Mouse (Mus musculus): ENCODE results near the gene Mob1a. TPM values are rescaled to one million over a fixed set of nuclear protein-coding genes. Genes with fewer than 3 reads are reported as not detected.

The Mob1a gene
- total RNA-seq, 4 experiments from 2014 or later: 66.9 to 77.3 (median 71.4) TPM

DNA sequence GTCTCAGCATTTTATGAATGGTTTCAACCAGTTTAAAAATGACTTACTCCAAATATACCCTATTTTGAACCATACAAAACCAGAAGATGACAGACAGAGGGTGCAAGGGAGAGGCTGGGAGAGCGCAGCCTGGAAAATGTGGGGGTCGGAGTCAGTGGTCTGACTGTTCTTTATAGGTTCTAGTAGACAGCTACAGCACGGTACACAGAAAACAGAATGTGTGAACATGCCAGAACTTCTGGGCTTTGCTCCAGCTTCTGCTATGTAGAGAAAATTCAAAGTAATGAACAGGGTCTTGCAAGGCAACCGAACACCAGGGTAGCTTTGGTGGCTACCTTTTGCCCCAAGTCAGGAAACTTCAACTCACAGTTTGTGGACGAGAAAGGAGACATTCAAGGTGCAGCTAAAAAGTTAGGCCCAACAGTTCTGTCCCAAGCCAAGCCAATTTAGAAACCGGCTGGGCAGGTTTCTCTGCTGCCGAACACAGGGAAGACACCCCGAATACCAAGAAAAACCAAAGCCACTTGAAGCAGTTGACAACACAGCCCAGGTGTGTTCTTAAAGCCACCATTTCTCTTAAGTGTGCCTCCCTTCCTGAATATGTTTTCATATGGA is 66.5 kb downstream of the Mob1a start:
- no peak for DNase-seq

Other genes starting within 250 kb of the Mob1a start
- 10 to 100 TPM; 50.4 to 79.1 (median 66.0) TPM for gene Pcgf1, start 248.1 kb upstream of the Mob1a start, total RNA-seq (2022)
- 10 to 100 TPM; 16.7 to 24.9 (median 19.6) TPM for gene Lbx2, start 239.6 kb upstream of the Mob1a start, total RNA-seq (2022)
- gene Ccdc142, start 224.4 kb upstream of the Mob1a start, total RNA-seq (2022): 10 to 100 TPM in 2 of 4 experiments, 1 to 10 TPM in 2; 5.3 to 14.2 (median 9.7) TPM
- 10 to 100 TPM in 2 of 4 experiments, 1 to 10 TPM in 2; 5.9 to 14.3 (median 10.1) TPM for gene Gm42688, start 224.4 kb upstream of the Mob1a start, total RNA-seq (2022)
- 100 to 1,000 TPM in 1 of 4 experiments, 10 to 100 TPM in 3; 81.6 to 113 (median 89.5) TPM for gene Mrpl53, start 217.0 kb upstream of the Mob1a start, total RNA-seq (2022)
- gene Mogs, start 210.5 kb upstream of the Mob1a start, total RNA-seq (2022): 10 to 100 TPM; 45.9 to 91.9 (median 62.8) TPM
- gene Wbp1, start 204.5 kb upstream of the Mob1a start, total RNA-seq (2022): 100 to 1,000 TPM; 100 to 106 (median 105) TPM
- gene Ino80b, start 200.6 kb upstream of the Mob1a start, total RNA-seq (2022): 10 to 100 TPM; 24.9 to 32.3 (median 28.0) TPM
- gene Rtkn, start 190.6 kb upstream of the Mob1a start, total RNA-seq (2022): 10 to 100 TPM; 16.4 to 34.0 (median 19.9) TPM
- gene Wdr54, start 169.6 kb upstream of the Mob1a start, total RNA-seq (2022): 1 to 10 TPM; 3.2 to 6.3 (median 5.3) TPM
- gene 1700003E16Rik, start 169.6 kb upstream of the Mob1a start, total RNA-seq (2022): 1 to 10 TPM; 1.2 to 2.6 (median 1.9) TPM
- gene Dctn1, start 160.1 kb upstream of the Mob1a start, total RNA-seq (2022): 100 to 1,000 TPM; 145 to 192 (median 162) TPM
- under 1 TPM; 0.05 to 0.09 (median 0.08) TPM for gene Slc4a5, start 106.2 kb upstream of the Mob1a start, total RNA-seq (2022)
- 10 to 100 TPM; 14.4 to 19.3 (median 17.6) TPM for gene Mthfd2, start 108 bp upstream of the Mob1a start, total RNA-seq (2022)
- gene Bola3, start 23.1 kb downstream of the Mob1a start, total RNA-seq (2022): 100 to 1,000 TPM in 3 of 4 experiments, 10 to 100 TPM in 1; 94.1 to 174 (median 137) TPM
- gene Tet3, start 133.1 kb downstream of the Mob1a start, total RNA-seq (2022): 10 to 100 TPM; 24.3 to 40.5 (median 35.3) TPM
- gene Dguok, start 181.0 kb downstream of the Mob1a start, total RNA-seq (2022): 10 to 100 TPM; 46.1 to 62.6 (median 54.7) TPM
- under 1 TPM in 3 of 4 experiments, not detected in 1; 0.28 to 0.52 (median 0.30) TPM for gene Actg2, start 210.2 kb downstream of the Mob1a start, total RNA-seq (2022)
- 10 to 100 TPM; 24.0 to 33.4 (median 28.3) TPM for gene Stambp, start 246.7 kb downstream of the Mob1a start, total RNA-seq (2022)

All from adrenal gland, adult 8-10 months (tissue).